Mouse (Mus musculus) monocyte, adult 2 months (primary cell): ENCODE results near the gene Rassf5.
"Not testable (repeated sequence)": the region's sequence is repeated elsewhere in the genome, so short reads cannot be mapped to it uniquely, and the experiment has no call there.

Source experiments
- DNase-seq, 2 experiments: peaks; one replicate each; pipeline ENCODE4 v3.0.0; 2022; ENCODE audit warnings: low spot score in 2 of 2, low read depth in 1 of 2

Gene Rassf5

GRCm38 (mm10) chr1:131183201-131183600 is 61.9 kb downstream of the Rassf5 start:
- DNase-seq, result no peak

GRCm38 (mm10) chr1:131181642-131182527 is 63.2 kb downstream of the Rassf5 start:
- DNase-seq, result peak in 1 of 2 experiments; percentile 73

- DNase-seq, result no peak
Measured at GRCm38 (mm10) chr1:131180386-131180785, 64.7 kb downstream of the Rassf5 start.

GRCm38 (mm10) chr1:131178083-131178482 is 67.0 kb downstream of the Rassf5 start:
- no peak for DNase-seq

GRCm38 (mm10) chr1:131177249-131177648 is 67.8 kb downstream of the Rassf5 start:
- DNase-seq, result no peak

- DNase-seq, result no peak
Measured at GRCm38 (mm10) chr1:131175819-131176218, 69.2 kb downstream of the Rassf5 start.

- DNase-seq, result no peak
Measured at GRCm38 (mm10) chr1:131175189-131175588, 69.9 kb downstream of the Rassf5 start.

- DNase-seq, result no peak
Measured at GRCm38 (mm10) chr1:131174299-131174861, 70.7 kb downstream of the Rassf5 start.

GRCm38 (mm10) chr1:131173809-131174208 is 71.2 kb downstream of the Rassf5 start:
- DNase-seq, result no peak

GRCm38 (mm10) chr1:131173001-131173400 is 72.1 kb downstream of the Rassf5 start:
- DNase-seq, result no peak

GRCm38 (mm10) chr1:131167612-131168011 is 77.4 kb downstream of the Rassf5 start:
- no peak for DNase-seq

- DNase-seq, result no peak
Measured at GRCm38 (mm10) chr1:131164427-131164826, 80.6 kb downstream of the Rassf5 start.

- DNase-seq, result no peak
Measured at GRCm38 (mm10) chr1:131161091-131161490, 84.0 kb downstream of the Rassf5 start.

- not testable (repeated sequence) for DNase-seq
Measured at GRCm38 (mm10) chr1:131159573-131160327, 85.3 kb downstream of the Rassf5 start.

GRCm38 (mm10) chr1:131155456-131155855 is 89.6 kb downstream of the Rassf5 start:
- DNase-seq, result no peak

GRCm38 (mm10) chr1:131153018-131153629 is 91.9 kb downstream of the Rassf5 start, which contains the start of gene Eif2d:
Gene Eif2d (plus strand): TSS chr1:131153181.
- DNase-seq, result peak in 1 of 2 experiments; percentile 35

- DNase-seq, result no peak
Measured at GRCm38 (mm10) chr1:131149496-131149895, 95.6 kb downstream of the Rassf5 start.

- no peak for DNase-seq
Measured at GRCm38 (mm10) chr1:131146181-131146614, 98.9 kb downstream of the Rassf5 start.

- DNase-seq, result not testable (repeated sequence)
Measured at GRCm38 (mm10) chr1:131145222-131145621, 99.8 kb downstream of the Rassf5 start.

GRCm38 (mm10) chr1:131142472-131142871 is 102.6 kb downstream of the Rassf5 start:
- no peak for DNase-seq

GRCm38 (mm10) chr1:131141449-131141848 is 103.6 kb downstream of the Rassf5 start:
- DNase-seq, result no peak
